Mouse (Mus musculus): Measurements from ENCODE around the gene Trmt5.

GRCm38 (mm10) chr12:73334051-73334551 lies 47.6 kb upstream of the Trmt5 start:
- TF ChIP-seq EP300 (IDR thresholded peaks at IDR 0.05; ENCODE audit: low read depth) (no peak), CTCF (IDR thresholded peaks at IDR 0.05; ENCODE audit: low read depth) (no peak)

All from heart, postnatal 0 days (tissue).